Mouse (Mus musculus) skeletal muscle tissue, adult 2 months (tissue): ENCODE measurements around the gene Tcte2.
"Not testable (repeated sequence)": the region's sequence is repeated elsewhere in the genome, so short reads cannot be mapped to it uniquely, and the experiment has no call there.

Source experiments
- DNase-seq: peaks from one replicate; pipeline ENCODE4 v3.0.0-alpha.2; 2012; ENCODE audit warnings: low read depth, low spot score

Tcte2 gene

DNA sequence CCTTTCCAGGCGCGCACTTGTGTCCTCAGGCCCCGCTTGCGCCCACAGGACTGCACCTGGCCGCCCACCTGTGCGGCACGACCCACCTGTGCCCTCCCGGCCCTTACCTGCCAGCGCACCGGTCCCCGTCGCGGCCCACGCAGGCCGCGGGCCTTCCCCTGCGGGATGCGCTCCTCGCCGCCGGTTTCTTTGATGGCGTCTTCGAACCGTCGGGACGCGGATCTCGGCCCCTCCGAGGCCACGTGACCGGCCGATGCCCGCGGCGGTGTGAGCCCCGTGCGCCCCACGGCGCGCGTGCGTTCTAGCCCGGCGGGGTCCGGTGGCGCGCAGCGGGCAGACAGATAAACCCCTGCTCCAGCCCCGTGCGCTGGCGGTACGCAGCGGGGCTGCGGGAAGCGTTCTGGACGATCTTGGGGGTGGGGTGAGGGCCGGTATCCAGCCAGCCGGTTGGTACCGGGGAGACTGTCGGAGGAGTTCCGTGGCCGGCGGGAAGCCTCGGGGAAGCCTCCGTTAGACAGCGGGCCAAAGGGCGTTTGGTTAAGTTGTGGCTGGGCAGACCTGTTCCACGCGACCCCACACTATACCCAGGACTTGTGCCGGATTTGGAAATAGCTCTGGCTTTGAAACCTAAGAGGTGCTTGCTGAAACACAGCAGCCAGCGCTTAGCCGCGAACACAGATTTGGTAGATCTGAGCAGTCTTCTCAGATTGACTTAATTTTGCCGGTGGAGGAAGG, at the start of gene Tcte2:
Gene Tcte2, minus strand, starts transcription at position 647 of the 735 bp plus-strand sequence.
- no peak for DNase-seq

- no peak for DNase-seq
Measured at GRCm38 (mm10) chr17:13806016-13806415, 44.4 kb upstream of the Tcte2 start.

DNA sequence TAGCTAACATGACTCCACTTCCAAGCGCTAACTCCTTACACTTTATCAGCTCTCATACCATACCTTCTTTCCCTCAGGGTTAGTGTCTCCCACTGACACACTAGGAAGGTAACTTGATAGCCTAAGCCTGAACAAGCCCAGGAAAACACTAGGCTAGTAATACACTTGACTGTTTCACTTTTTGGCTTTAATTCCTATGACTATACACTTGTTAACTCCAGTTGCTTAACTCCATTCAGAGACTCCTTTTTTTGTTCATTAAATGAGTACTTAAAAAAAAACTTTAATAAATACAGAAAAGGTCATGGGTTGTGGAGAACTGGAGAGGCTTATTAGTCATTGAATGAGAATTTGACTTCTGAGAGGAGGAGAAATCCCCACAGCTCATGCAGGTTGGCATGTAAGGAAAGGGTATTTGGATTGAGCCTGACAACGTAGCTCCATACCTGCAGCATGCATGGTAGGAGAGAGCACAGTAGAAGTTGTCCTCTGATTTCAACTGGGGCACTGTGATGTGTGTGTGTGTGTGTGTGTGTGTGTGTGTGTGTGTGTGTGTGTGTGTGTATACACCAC, 41.3 kb upstream of the Tcte2 start:
- no peak for DNase-seq

DNA sequence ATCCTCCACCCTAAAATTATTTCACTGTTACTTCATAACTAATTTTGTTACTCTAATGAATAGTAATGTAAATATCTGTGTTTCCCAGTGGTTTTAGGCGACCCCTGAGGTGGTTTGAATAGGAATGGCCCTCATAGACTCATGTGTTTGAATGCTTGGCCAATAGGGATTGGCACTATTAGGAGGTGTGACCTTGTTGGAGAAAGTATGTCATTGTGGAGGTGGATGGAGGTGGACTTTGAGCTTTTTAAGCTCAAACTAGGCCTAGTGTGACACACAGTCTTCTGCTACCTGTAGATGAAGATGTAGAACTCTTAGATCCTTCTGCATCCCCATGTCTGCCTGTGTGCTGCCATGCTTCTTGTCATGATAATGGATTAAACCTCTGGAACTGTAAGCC, 36.1 kb upstream of the Tcte2 start:
- DNase-seq, result no peak

GRCm38 (mm10) chr17:13790033-13790432, 28.4 kb upstream of the Tcte2 start:
- not testable (repeated sequence) for DNase-seq

DNA sequence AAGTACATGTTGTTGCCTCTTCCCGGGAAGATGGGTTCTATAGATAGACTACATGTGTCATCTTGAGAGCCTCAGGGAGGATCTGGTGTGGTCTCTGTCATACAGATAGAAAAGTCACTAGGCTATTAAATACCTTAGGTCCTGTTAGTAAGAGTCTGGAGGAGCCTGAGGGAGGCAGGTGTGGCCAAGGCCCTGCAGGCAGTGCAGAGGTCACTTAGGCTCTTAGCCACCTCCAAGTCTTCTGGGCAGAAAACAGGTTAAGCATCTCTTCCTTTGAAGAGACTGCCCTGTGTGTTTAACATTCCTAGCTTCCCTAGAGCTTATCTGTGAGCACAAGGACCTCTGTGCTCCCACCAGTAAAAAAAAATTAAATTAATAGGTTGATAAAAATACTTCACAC, 21.8 kb upstream of the Tcte2 start:
- DNase-seq, result no peak

- no peak for DNase-seq
Measured at GRCm38 (mm10) chr17:13781948-13782347, 20.3 kb upstream of the Tcte2 start.

DNA sequence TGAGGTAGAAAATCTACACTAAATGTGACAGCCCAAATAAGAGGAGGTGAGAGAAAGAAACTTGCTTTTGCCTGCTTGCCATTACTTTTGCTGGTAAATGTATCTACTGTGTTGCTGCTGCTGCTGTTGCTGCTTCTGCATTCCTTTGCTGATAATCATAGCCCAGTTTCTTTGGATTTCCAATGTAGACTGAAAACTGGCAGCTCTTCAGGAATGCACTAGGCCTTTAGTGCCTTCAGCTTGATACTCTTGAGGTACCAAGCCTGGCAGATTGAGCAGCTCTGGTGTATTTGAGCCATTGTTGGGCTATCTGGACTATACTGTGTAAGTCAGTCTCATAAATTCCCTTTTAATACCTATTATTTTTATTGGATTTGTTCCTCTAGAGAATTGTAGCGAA, 17.2 kb upstream of the Tcte2 start:
- no peak for DNase-seq

- DNase-seq, result no peak
Measured at GRCm38 (mm10) chr17:13777676-13778075, 16.1 kb upstream of the Tcte2 start.

GRCm38 (mm10) chr17:13769256-13769655, 7.6 kb upstream of the Tcte2 start:
- no peak for DNase-seq

GRCm38 (mm10) chr17:13768531-13768930, 6.9 kb upstream of the Tcte2 start:
- DNase-seq, result no peak

GRCm38 (mm10) chr17:13764911-13765310, 3.3 kb upstream of the Tcte2 start:
- DNase-seq, result not testable (repeated sequence)

DNA sequence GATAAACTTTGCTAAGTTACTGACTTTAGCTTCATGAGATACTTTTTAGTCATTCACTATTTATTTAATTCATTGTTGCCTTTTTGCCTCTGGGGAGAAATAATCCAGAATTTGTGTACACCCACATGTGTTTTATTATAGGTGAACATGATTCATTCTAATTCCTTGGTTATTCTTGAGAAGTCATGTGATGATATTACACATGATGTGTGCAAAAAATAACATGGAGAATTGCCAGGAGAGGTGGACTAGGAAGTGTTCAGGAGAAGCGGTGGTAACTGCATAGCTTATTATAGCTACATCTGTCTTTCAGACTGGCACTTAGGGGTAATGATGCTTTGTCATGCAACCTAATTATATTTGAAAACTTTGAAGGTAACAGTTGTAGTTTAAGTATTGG, 2.2 kb upstream of the Tcte2 start:
- DNase-seq, result no peak

DNA sequence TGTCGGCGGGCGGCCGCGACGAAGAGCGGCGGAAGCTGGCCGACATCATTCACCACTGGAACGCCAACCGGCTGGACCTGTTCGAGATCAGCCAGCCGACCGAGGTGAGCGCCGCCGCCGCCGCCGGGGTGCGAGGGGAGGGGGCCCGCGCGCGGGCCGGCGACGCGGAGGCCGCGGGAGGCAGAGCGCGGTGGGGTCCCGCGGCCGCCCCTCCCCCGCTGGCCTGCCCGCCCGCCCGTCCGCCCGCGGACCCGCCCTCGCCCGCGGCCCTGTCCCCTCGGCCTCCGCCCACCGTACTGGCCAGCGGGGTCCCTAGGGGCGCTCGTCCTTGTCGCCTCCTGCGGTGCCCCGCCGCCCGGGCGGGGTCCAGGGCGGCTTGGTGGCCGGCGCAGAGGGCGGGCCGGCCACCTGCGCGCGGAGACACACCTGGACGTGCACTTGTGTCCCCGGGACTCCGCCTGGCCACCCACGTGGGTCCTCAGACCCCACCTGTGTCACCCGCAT, 898 bp downstream of the Tcte2 start:
- DNase-seq, result no peak

GRCm38 (mm10) chr17:13759853-13760627, 1.6 kb downstream of the Tcte2 start, which contains the start of gene Afdn:
Gene Afdn (plus strand): TSS chr17:13760539.
- peak; percentile 63 for DNase-seq

- DNase-seq, result no peak
Measured at GRCm38 (mm10) chr17:13759156-13759852, 2.3 kb downstream of the Tcte2 start.

DNA sequence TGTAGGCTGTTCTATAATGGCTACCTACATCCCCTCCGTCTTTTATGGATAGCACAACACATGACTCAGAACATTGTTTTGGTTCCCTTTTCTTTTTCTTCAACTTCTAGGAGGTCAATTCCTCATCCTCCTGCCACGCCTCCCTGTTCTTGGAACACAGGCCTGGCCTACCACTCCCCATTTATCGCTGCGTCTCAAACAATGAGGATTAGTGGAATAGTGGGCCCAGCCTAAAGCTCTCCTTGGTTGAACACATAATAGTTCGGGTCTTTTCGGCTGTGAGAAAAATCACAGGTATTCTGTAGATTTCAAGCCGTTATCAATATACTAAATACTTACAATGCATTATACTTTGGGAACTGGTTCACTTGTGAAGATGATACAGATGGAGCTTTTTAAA, 3.0 kb downstream of the Tcte2 start:
- DNase-seq, result no peak

DNA sequence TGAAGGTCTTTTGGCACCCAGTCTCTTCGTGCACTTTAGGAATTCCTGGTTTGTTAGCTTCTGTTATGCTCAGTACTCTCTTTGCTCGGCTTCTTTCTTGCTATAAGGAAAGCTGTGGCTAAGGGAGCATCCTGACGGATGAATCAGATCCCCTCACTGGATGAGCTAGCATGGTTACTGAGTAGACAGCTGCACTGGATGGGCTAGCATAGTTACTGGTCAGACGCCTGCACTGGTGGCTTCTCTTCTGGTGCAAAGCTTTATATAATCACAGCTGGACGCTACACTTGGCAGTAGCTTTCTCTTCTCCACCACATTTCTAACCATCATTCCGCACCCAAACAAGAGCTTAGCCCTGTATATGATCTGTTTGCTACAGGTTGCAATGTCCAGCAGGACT, 6.7 kb downstream of the Tcte2 start:
- no peak for DNase-seq

DNA sequence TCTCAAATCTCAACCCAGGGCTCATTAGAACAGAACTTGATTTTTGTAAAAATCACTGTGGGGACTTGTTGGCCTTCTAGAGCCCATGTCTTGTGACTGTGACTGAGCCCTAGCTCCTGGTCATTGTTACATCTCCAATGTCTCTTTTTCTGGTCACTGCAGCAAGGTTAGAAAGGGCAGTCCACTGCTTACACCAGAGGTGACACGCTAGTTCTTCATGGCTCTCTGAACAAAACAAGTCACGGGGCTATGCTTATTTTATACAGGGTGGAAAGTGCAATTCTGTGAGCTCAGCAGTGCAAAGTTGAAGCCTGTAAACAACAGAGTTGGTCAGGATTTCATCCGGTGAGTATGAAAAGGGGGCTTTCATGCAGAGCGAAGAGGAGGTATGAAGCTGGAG, 7.7 kb downstream of the Tcte2 start:
- DNase-seq, result no peak

GRCm38 (mm10) chr17:13749027-13749426, 12.6 kb downstream of the Tcte2 start:
- no peak for DNase-seq

- DNase-seq, result no peak
Measured at GRCm38 (mm10) chr17:13747681-13748080, 13.9 kb downstream of the Tcte2 start.

DNA sequence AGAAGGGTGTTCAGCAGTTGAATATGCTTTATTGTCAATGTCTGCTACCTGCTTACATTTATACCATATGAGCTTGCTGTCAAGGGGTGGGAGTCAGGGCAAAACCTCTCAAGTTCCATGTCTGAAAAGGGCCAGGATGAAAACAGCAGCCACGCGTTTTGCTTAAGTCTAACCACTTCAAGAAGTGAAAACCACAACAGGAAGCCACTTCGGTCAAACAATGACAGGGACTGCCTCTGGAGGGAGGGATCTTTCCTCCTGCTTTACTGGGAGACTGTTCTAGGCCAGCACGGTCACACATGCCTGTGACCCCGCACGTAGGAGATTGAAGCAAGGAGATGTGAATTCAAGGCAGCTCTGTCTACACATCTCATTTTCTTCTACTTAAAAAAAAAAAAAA, 15.3 kb downstream of the Tcte2 start:
- no peak for DNase-seq
